Mouse (Mus musculus): ENCODE data around the gene Zc3h13. TPM values are rescaled to one million over a fixed set of nuclear protein-coding genes. Genes with fewer than 3 reads are reported as not detected.

Zc3h13 gene
- 10 to 100 TPM; 52.1 to 55.3 TPM for total RNA-seq (2021)
- long read RNA-seq, experiment 1, full-length matches to known transcripts = 2 of 16 reads
- long read RNA-seq, experiment 1, partial matches to known transcripts = 6 of 16 reads
- long read RNA-seq, experiment 1, other reads (novel, unspliced or antisense) = 8 of 16 reads
- long read RNA-seq, experiment 2, full-length matches to known transcripts = 2 of 10 reads
- long read RNA-seq, experiment 2, partial matches to known transcripts = 7 of 10 reads
- long read RNA-seq, experiment 2, other reads (novel, unspliced or antisense) = 1 of 10 reads

GRCm38 (mm10) chr14:75284193-75284915, at the start of gene Zc3h13:
Gene Zc3h13, plus strand, starts transcription at chr14:75284373.
- peak; percentile 94 to 96 for DNase-seq (ENCODE audit: low spot score in 2 of 2)
- intact Hi-C loops (cut with DNase I) = loop anchor here (5.0 kb wide), 1 partner anchor 47 kb away; no protein-coding TSS in a partner anchor

GRCm38 (mm10) chr14:75235552-75235951, 48.6 kb upstream of the Zc3h13 start:
- DNase-seq (ENCODE audit: low spot score in 2 of 2) = no peak
- intact Hi-C loops (cut with DNase I) = loop anchor here (5.0 kb wide), 1 partner anchor 47 kb away; the partner anchor contains the start of gene Zc3h13

- peak; percentile 65 for DNase-seq (ENCODE audit: low spot score in 2 of 2)
- intact Hi-C loops (cut with DNase I) = loop anchor here (5.0 kb wide), 1 partner anchor 46 kb away; the partner anchor contains the start of gene Zc3h13
These were observed 48.1 kb upstream of the Zc3h13 start for GRCm38 (mm10) chr14:75235955-75236635.

- intact Hi-C loops (cut with DNase I) = loop anchor here (5.0 kb wide), 1 partner anchor 46 kb away; the partner anchor contains the start of gene Zc3h13
- DNase-seq (ENCODE audit: low spot score in 2 of 2) = no peak
These were observed 47.6 kb upstream of the Zc3h13 start for GRCm38 (mm10) chr14:75236636-75237003.

- no peak for DNase-seq (ENCODE audit: low spot score in 2 of 2)
- intact Hi-C loops (cut with DNase I) = loop anchor here (5.0 kb wide), 1 partner anchor 45 kb away; the partner anchor contains the start of gene Zc3h13
These were observed 47.1 kb upstream of the Zc3h13 start for GRCm38 (mm10) chr14:75237096-75237495.

GRCm38 (mm10) chr14:75238054-75238692, 46.0 kb upstream of the Zc3h13 start:
- intact Hi-C loops (cut with DNase I) = loop anchor here (5.0 kb wide), 1 partner anchor 44 kb away; the partner anchor contains the start of gene Zc3h13
- DNase-seq (ENCODE audit: low spot score in 2 of 2) = no peak

- intact Hi-C loops (cut with DNase I) = no loop called here
- DNase-seq (ENCODE audit: low spot score in 2 of 2) = no peak
These were observed 42.1 kb upstream of the Zc3h13 start, which contains the start of gene Cpb2 for GRCm38 (mm10) chr14:75242087-75242486. Gene Cpb2, plus strand, starts transcription at chr14:75242287.

GRCm38 (mm10) chr14:75246024-75247000, 37.9 kb upstream of the Zc3h13 start:
- intact Hi-C loops (cut with DNase I) = no loop called here
- no peak for DNase-seq (ENCODE audit: low spot score in 2 of 2)

- intact Hi-C loops (cut with DNase I) = no loop called here
These were observed 33.7 kb upstream of the Zc3h13 start for GRCm38 (mm10) chr14:75250432-75250831.

GRCm38 (mm10) chr14:75256521-75256920, 27.7 kb upstream of the Zc3h13 start:
- DNase-seq (ENCODE audit: low spot score in 2 of 2) = no peak
- intact Hi-C loops (cut with DNase I) = no loop called here

More at GRCm38 (mm10) chr14:75250432-75250831, 33.7 kb upstream of the Zc3h13 start:
- no peak for DNase-seq (ENCODE audit: low spot score in 2 of 2)

- intact Hi-C loops (cut with DNase I) = no loop called here
- DNase-seq (ENCODE audit: low spot score in 2 of 2) = no peak
These were observed 14.6 kb upstream of the Zc3h13 start for GRCm38 (mm10) chr14:75269531-75269930.

- peak; percentile 29 to 35 for DNase-seq (ENCODE audit: low spot score in 2 of 2)
- intact Hi-C loops (cut with DNase I) = loop anchor here (5.0 kb wide), 1 partner anchor 42 kb away; no protein-coding TSS in a partner anchor
These were observed 4.5 kb upstream of the Zc3h13 start for GRCm38 (mm10) chr14:75279716-75280115.

GRCm38 (mm10) chr14:75280406-75280805, 3.8 kb upstream of the Zc3h13 start:
- no peak for DNase-seq (ENCODE audit: low spot score in 2 of 2)
- intact Hi-C loops (cut with DNase I) = loop anchor here (5.0 kb wide), 1 partner anchor 43 kb away; no protein-coding TSS in a partner anchor

- intact Hi-C loops (cut with DNase I) = loop anchor here (5.0 kb wide), 1 partner anchor 46 kb away; no protein-coding TSS in a partner anchor
- DNase-seq (ENCODE audit: low spot score in 2 of 2) = peak in 1 of 2 experiments; percentile 8
These were observed 472 bp upstream of the Zc3h13 start for GRCm38 (mm10) chr14:75283609-75284192.

GRCm38 (mm10) chr14:75301081-75301480, 16.9 kb downstream of the Zc3h13 start:
- DNase-seq (ENCODE audit: low spot score in 2 of 2) = peak; percentile 8 to 38
- intact Hi-C loops (cut with DNase I) = no loop called here

- intact Hi-C loops (cut with DNase I) = no loop called here
- DNase-seq (ENCODE audit: low spot score in 2 of 2) = no peak
These were observed 19.6 kb downstream of the Zc3h13 start for GRCm38 (mm10) chr14:75303807-75304206.

- intact Hi-C loops (cut with DNase I) = no loop called here
- DNase-seq (ENCODE audit: low spot score in 2 of 2) = no peak
These were observed 23.7 kb downstream of the Zc3h13 start for GRCm38 (mm10) chr14:75307855-75308254.
